Mouse (Mus musculus) heart, adult 18-20 months (tissue): Measurements from ENCODE around the gene Zfp142. TPM values are rescaled to one million over a fixed set of nuclear protein-coding genes. Genes with fewer than 3 reads are reported as not detected.
A peak's percentile ranks its signal among the peaks of the same experiment; 100 is the strongest.

Experiments used
- DNase-seq, 2 experiments: peaks; one replicate each; pipeline ENCODE4 v3.0.0; 2021 to 2022; ENCODE audit warnings: mixed read lengths in 1 of 2
- long read RNA-seq, 2 experiments: library from polyadenylated mRNA; stranded (forward); transcript quantifications; one replicate each; pipeline ENCODE4 v2.0.0; 2021
- total RNA-seq, 2 experiments: library from RNA; stranded (reverse); gene quantifications; 2 replicates each; pipeline ENCODE4 v1.2.3; 2021

Zfp142 gene
- total RNA-seq, result 10 to 100 TPM; 10.6 to 13.2 TPM
- long read RNA-seq, experiment 1, partial matches to known transcripts, result 3 of 5 reads
- long read RNA-seq, experiment 1, other reads (novel, unspliced or antisense), result 2 of 5 reads
- long read RNA-seq, experiment 2, full-length matches to known transcripts, result 1 of 4 reads
- long read RNA-seq, experiment 2, partial matches to known transcripts, result 3 of 4 reads
- long read RNA-seq, experiment 2, other reads (novel, unspliced or antisense), result 0 of 4 reads

DNA sequence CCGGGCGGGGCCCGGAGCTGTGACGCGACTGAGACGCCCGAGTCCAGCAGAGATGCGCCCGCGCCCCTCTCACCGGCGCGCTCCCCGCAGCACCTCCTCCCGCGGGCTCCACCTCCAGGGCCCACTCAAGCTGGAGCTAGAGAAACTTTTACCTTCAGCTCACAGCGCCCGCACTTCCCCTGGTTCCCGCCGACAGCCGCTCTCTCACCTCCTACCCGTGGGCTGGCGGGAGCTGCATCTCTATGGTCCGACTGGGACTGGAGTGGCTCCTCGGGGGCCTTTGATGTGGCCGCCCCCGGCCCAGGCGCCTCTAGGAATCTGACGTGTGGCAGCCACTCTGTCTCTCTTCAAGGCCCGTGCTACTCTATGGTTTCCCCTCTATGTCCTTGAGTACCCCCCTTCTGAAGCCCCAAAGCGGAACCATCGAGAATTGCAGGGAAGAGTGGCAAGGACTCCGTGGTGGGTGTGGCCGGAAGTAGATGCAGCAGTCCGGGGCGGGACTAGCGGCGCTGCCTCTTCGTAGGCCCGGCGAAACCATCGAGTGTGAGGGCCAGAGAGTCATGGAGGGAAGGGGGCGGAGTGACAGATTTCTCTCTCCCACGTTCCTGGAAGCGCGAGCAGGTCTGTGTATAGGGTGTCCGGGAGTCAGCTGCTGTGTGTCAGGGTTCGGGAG is at the start of gene Zfp142, which contains the start of gene Bcs1l:
TSS of gene Zfp142 (minus strand) at position 474 of the 673 bp plus-strand sequence.
TSS of gene Bcs1l (plus strand) at position 517 of the 673 bp plus-strand sequence.
- DNase-seq, result peak; percentile 99 to 100

DNA sequence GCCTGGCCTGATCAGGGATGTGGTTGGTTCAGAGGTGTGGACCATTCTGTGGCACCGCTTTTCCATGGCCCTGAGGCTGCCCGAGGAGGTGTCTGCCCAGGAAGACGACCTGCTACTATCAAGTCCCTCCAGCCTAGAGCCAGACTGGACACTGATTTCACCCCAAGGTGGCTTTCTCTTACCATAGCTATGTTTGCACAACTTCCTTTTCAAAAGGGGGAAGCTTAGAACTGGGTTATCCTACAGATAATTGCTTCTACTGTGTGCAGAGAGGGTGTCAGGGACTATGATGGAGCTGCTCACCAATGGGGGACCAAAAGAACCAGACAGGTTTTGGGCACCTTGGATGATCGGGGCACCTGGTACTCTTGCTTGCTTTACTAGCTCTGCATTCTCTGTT is 44.7 kb upstream of the Zfp142 start:
- no peak for DNase-seq

DNA sequence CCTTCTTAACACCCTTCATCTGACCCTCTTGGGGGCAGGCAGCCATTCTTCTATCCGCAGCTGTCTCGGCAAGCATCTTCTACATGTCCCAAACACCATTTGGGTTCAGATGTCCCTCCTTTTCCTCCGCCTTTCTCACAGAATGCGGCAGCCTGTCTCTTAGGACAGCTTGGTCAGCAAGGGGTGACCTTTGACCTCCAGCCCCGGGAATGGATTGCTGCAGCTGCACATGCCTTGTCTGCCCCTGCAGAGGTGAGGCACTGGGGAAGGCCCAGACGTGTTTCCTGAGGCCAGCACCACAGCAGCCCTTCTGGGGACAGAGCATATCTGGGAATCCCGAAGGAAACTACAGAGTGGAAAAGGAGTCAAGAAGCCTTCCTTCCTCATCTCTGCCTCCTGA is 40.0 kb upstream of the Zfp142 start:
- no peak for DNase-seq

DNA sequence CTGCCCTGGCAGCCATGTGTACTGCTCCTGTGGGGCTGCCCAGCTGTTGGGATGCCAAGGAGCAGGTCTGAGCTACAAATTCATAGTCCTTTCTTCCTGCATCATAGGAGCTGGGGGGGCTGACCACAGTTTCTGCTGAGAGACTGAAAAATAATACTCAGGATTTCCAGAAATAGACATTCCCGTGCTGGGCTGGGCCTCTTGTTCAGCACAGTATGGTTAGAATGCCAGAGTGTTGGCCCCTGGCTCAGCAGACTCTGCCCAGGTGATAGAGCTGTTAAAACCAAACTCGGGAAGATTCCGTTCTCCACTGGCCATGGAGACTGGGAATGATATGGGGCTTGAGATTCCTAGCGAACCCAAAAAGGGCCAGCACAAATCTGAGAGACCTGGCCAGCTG is 38.0 kb upstream of the Zfp142 start:
- DNase-seq, result no peak

DNA sequence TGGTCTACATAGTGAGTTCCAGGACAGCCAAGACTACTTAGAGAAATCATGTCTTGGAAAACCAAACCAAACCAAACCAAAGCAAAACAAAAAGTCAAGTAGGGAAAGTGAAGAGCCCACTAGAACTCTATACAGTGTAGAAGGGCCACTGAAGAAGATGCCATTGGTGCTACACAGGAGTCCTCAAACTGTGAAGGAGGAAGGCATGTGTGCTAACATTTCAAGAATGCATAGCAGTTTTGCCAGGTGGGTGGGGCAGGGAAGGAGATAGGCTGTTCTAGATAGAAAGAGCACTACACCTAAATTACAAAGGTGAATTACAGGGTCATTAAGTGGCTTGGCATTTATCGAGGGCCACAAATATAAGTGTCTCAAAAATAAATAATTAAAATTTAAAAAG is 36.1 kb upstream of the Zfp142 start:
- DNase-seq, result no peak

DNA sequence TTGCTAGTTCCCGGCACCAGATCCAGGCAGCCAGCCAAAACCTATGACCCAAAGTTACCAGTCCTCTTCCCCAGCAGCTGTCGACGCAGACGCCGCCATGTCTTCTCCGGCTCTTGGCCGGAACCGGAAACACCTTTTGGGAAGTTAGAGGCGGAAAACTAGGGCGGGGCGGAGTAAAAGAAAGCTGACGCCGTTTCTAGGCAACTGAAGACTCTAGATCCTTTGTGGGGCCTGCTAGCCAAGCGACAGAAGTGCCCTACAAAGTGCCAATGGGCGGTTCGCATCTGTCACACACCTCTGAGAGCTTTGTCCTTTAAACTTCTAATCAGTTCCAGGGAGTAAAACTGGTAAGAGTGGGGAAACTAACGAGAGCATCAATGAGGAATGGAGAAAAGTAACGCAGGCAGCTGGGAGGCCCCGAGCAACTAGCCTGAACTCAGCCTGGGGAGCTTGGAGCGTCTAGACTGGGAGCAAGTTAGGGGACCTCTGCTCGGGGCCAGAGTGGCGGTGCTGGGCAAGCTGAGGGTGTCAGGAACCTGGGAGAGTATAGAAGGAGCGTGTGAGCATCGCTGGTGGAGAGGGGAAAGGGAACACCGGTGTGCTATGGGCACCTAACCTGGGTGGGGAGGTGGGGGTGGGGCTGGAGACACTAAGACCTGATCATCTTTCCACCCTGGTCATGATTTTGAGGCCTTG is 13.4 kb upstream of the Zfp142 start, which contains the start of the genes Rnf25 and Stk36:
TSS of gene Rnf25 (minus strand) at position 131 of the 696 bp plus-strand sequence.
TSS of gene Stk36 (plus strand) at position 179 of the 696 bp plus-strand sequence.
- peak; percentile 91 to 94 for DNase-seq

DNA sequence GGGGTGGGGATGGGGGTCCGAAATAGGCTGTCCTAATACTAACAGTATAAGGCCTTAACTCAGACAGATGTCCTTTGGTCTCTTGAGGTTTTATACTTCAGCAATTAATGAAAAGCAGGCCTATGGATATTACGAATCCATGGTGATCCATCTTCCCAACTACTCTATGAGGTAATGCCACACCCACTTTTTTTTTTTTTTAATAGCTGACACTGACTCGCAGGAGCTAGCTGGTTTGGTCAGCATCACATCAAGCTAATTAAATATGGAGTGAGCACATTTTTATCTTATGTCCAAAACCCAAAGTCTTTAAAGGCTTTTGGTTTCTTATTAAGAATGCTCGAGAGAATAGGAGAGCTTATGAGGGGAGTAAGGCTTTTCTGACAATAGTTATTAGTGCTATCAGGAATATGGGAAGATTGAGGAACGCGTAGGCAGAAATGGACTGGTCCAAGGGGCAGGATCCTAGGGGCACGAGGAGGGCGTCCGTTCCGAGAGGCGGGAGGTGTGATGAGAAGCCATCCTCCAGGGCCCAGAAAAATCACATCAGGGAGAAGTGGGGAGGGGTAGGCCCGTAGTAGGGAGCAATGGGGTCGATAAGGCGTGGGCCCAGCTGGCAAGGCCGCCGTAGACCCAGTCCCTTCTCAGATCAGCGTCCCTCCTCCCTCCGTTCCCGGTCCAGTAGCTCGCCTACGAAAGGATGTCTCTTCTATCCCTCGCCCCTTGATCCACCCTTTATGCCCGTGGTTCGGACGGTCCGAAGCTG is 12.6 kb upstream of the Zfp142 start:
- no peak for DNase-seq

DNA sequence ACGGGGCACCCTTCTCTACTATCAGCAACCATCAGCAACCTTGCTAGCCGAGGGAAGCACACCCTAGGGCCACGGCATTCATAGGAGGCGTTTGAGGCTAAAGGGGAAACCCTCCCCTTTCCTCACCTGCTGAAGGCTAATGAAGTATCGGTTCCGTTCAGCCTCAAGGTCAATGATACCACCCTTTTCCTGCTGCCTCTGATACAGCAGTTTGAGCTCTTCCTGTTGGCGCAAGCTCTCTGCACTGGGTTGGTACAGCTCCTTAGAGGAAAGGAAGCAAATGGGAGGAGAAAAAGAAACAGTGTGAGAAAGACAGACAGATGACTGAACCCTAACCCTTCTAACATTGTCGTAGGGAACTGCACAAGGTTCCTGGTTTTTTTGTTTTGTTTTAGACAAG is 6.4 kb upstream of the Zfp142 start:
- no peak for DNase-seq

DNA sequence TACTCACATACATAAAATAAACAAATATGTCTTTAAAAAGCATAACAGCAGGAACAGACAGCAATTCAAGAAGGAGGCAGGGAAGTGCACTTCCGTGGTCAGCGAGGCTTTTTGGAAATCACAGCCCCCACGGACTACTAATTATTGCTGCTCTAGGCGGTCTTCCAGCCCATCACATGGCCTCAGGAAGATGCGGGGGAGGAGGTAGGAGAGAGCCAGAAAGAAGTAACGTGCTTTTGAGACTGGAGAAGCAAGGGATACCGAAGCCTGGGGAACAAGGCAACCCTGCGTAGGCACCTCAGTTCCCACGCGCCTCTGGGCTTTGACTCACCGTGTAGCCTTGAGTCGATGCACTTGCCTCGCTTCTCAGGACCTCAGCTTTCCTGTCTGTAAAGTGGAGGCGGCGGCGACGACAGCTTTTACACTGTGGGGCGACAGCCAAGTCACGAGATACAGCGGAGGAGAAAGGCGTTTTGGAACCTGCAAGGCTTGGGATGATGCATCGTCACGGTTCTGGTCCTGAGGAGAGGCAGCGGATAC is 743 bp downstream of the Zfp142 start:
- no peak for DNase-seq

DNA sequence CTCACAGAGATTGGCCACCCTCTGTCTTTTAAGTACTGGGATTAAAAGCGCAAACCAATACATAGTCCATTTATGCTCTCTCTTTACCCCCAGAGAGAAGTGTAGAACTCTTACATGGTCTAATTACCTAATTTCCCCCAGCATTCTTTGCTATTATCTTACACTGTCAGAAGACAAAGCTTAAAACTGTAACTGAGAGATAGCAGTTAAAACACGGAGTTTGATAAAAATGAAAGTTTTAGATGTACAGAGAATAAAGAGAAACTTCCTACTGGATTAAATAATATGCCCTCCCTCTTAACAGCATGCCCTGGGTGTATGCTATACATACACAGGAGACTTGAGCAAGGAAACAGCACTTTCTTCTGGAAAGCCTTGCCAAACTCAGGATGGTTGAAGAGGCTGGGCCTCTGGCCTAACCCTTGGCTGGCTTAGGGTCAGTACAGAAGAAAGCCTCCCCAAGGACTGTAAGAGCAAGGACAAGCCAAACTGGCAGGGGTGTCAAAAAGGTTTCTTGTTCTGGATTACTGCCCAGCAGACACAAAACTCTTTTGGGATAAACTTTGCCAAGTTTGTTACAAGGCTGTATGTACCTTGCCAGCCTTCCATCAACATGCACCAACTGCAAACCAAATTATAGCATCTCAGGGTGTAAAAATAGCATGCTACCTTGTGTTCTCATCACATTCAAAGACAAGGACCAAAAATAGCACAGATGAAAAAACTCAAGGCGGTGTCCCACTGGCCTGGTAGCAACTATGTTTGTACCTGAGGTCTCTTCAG is 3.2 kb downstream of the Zfp142 start:
- DNase-seq, result peak; percentile 51 to 75

DNA sequence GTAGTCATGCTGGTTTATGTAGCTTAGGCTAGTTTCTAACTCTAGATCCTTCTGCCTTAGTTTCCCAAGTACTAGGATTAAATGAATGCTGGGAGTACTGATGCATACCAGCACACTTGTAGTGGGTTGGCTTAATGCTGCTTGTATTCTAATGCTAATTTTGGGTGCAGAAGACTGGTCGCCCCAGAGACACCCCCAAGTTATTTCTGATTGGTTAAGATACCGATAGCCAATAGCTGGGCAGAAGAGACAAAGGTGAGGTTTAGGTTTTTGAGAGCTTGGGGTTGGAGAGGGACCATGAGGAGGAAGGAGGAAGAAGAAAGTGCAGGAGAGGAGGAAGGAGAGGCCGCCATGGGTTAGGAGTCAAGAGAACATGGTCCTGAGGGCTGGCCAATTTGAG is 5.4 kb downstream of the Zfp142 start:
- no peak for DNase-seq

DNA sequence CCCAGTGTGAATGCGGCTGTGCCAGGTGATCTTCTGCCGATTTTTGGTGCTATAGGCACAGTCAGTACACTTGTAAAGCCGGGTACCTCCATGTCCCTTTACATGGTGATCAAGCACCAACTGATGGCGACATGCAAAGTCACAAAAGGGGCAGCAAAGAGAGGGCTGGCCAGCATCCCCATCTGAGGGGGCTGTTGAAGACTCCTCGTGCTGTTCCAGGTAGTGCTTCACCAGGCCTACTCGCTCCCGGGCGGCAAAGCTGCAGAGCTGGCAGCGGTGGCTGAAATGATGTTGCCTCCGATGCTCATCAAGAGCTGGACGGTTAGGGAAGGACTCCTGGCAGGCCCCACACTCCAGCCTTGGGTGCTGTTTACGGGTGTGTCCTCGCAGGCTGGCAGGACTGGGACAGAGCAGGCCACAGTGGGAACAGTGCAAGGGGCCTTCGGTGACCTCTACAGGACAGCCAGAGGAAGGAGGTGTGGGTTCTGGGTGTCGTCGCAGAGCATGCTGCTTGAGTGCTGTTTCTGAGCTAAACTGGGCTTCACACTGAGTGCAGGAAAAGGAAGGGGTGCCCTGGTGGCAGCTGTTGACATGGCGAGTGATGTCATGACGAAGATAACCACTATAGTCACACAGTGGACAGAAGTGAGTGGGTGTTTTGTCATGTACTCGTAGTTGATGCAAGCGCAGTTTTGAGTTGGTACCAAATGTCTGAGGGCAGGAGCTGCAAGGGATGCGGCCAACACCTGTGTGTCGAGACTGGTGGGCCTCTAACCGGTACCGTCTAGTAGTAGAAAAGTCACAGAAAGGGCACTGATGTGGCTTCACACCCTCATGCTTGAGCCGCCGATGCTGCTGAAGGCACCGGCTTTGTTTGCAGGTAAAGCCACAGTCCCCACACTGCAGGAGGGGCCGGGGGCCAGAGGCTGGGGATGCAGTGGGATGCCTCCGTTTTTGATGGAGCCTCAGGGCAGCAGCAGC is 18.0 kb downstream of the Zfp142 start:
- DNase-seq, result no peak

DNA sequence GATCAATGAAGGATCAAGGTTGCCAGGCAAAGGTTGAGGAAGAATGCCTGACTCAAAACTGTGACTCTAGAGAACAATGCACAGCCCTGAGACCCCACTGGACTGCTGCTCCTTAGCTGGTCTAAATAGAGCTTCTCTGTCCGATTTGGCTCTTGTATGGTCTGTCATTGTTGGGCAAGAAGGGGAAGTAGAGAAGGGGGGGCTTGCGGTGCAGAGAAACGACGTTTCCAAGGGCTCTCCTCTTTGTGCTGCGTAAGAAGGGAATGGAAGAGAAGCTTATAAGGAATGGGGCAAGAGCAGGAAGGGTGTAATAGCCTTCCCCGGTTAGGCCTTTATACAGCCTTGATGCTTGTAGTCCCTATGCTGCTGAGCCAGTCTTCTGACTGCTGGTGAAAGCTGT is 22.2 kb downstream of the Zfp142 start:
- DNase-seq, result no peak

DNA sequence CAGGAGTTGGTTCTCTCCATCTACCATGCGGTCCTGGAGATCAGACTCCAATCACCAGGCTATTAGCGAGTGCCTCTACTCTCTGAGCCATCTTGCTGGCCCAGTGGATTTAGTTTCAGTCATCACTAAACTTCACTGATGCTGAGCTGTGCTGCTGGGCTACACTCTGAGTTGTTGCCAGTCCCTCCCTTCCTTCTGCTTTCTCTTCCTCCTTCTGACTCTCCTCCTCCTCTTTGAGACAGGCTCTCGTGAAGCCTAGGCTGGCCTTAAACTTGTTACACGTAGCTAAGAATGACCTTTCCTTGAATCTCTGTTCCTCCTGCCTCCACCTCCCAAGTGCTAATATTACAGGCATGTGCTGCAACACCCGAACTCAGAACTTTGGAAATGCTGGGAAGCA is 29.0 kb downstream of the Zfp142 start:
- no peak for DNase-seq

DNA sequence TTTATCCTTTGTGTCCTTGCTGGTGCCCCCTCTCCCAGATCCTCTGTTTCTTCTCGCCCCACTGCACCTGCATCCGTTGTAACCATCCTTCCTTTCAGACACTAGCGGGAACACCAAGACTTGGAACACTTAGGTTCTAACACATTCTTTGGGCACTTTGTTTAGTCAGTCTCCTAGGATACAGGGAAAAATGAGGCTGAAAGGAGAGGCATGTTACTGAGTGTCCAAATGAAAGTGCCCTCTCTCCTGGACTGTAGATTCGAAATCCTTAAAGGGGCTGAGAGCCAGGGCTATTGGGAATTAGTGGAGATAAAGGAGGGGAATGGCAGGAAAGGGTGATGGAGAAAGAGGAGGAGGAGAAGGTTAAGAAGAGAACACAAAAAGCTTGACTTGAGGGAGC is 43.9 kb downstream of the Zfp142 start, which contains the start of gene Usp37:
TSS of gene Usp37 (minus strand) at position 101 of the 400 bp plus-strand sequence.
- DNase-seq, result no peak

DNA sequence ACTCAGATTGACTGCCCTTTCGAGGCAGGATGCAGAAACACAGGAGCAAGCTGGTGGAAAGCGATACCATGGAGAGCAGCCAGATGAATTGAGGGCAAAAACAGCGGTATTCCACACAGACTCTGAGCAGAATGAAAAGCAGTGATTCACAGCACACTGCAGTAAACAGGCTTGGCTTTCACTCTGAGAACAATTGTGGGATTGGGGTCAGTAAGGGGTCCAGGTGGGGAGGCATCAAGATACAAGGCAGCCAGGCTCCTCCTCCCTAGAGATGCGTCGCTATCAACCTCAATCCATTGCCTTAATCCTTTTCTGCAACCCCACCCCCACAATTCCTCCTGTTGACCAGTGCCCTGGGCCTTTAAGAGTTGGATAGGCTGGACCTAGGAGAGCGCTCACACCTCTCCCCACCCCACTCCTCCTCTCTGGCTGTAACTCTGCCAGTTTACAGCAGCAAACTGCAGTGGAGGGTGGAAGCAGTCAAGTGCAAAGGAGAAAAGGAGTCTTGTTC is 45.5 kb downstream of the Zfp142 start, which contains the start of gene Plcd4:
TSS of gene Plcd4 (plus strand) at position 438 of the 511 bp plus-strand sequence.
- DNase-seq, result no peak

DNA sequence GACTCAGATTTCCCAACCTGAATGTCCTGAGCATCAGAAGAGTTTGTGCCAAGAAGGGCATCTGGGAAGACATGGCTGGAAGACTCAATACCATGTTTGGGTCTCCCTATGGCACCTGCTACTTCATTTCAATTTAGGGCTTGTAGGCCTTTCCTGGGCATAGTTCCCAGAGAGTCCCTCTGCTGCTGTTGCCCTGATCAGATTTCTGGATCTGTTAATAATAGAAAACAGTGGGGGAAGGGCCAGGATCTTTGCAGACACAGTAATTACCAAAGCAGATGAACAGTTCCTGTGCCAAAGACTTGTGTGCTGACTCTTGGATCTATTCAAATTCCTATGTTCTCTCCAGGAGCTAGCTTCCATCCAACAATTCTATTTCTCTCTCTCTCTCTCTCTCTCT is 49.4 kb downstream of the Zfp142 start:
- DNase-seq, result no peak

DNA sequence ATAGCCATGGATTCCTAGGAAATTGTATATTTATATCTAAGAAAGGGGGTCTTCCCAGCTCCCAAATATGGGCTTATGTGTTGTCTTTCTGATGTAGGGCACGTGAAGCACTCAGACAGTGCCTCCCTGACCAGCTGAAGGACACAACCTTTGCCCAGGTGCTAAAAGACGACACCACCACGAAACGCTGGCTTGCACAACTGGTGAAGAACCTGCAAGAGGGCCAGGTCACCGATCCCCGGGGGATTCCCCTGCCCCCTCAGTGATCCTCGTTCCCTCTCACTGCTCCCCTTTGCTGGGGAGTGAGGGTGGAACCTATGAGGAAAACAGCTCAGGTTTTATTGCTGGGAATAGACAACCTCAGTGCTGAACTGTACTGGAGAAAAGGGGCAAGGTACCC is 59.5 kb downstream of the Zfp142 start:
- no peak for DNase-seq

DNA sequence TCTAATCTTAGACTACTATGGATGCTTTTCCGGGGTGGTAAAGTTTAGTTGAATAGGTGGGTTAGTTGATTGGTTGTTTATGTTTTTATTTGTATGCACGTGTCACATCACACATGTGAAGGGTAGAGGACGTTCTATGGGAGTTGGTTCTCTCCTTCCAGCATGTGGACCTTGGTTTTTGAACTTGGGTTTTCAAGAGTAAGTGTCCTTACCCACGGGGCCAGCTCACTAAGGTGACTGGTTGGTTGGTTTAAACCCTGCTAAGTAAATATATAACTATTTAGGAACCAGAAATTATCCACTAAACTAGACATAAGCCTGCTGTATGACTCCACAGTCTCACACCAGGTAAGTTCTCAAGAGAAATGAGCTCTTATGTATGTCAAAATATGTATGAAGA is 63.3 kb downstream of the Zfp142 start:
- no peak for DNase-seq

DNA sequence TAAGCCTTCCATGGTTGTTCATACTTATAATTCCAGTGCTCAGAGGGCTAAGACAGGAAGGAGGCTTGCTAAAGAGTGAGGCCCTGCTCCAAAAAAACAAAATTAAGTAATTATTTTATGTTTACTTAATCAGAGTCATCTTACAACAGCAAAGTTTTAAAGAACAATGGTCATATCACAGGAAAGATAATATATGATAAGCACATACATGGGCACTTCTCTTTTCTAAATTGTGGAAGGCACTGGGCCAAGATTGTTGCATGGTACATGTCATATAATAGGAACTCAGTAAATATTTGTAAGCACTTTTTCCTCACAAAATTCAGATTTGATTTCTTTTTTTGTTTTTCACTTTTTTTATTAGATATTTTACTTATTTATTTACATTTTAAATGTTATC is 68.2 kb downstream of the Zfp142 start:
- DNase-seq, result no peak
